Mouse (Mus musculus) ES-Bruce4 (cell line): Measurements from ENCODE around the gene Tlx3. TPM values are rescaled to one million over a fixed set of nuclear protein-coding genes. Genes with fewer than 3 reads are reported as not detected.

ENCODE experiments used
- H3K27ac ChIP-seq: 2 replicates; pipeline ENCODE4 v1.5.1; 2012; ENCODE audit warnings: low read length, inconsistent platforms; ENCODE audit not compliant: insufficient read depth
- H3K27me3 ChIP-seq: 2 replicates; pipeline ENCODE4 v1.6.1; 2012; ENCODE audit warnings: mild to moderate bottlenecking, low read length, inconsistent platforms; ENCODE audit not compliant: control insufficient read depth, poor library complexity, insufficient read depth, severe bottlenecking
- H3K36me3 ChIP-seq: 2 replicates; pipeline ENCODE4 v1.6.1; 2012; ENCODE audit warnings: inconsistent platforms, mild to moderate bottlenecking, low read length, moderate library complexity; ENCODE audit not compliant: control insufficient read depth, poor library complexity, insufficient read depth, severe bottlenecking
- H3K4me1 ChIP-seq: one replicate; pipeline ENCODE4 v1.8.1; 2011; ENCODE audit warnings: low read length; ENCODE audit not compliant: control insufficient read depth, insufficient read depth
- H3K4me3 ChIP-seq: 2 replicates; pipeline ENCODE4 v1.5.1; 2011; ENCODE audit warnings: low read depth, mild to moderate bottlenecking, low read length
- H3K9ac ChIP-seq: 2 replicates; pipeline ENCODE4 v1.6.1; 2012; ENCODE audit warnings: low read depth, mild to moderate bottlenecking, inconsistent platforms; ENCODE audit not compliant: poor library complexity, severe bottlenecking
- H3K9me3 ChIP-seq: replicated peaks from 2 replicates; pipeline ENCODE4 v1.6.1; 2012; ENCODE audit warnings: mild to moderate bottlenecking, low read length, inconsistent platforms; ENCODE audit not compliant: control insufficient read depth, poor library complexity, insufficient read depth, severe bottlenecking
- CTCF ChIP-seq: IDR thresholded peaks from one replicate; pipeline ENCODE4 v1.8.1; 2011; ENCODE audit warnings: low read depth, low read length
- EP300 ChIP-seq: IDR thresholded peaks from 2 replicates; pipeline ENCODE4 v1.6.1; 2011; ENCODE audit warnings: low read depth, low read length; ENCODE audit not compliant: insufficient read depth
- POLR2A ChIP-seq: IDR thresholded peaks from one replicate; pipeline ENCODE4 v1.8.1; 2011; ENCODE audit warnings: low read length; ENCODE audit not compliant: insufficient read depth
- polyA plus RNA-seq: library from polyadenylated mRNA; stranded (reverse); fragments of >200 nt; gene quantifications from 2 replicates; pipeline ENCODE4 v1.2.4, GENCODE M21; 2011; ENCODE audit warnings: low read depth; ENCODE audit not compliant: missing spikeins, insufficient read depth, insufficient read length

Tlx3 gene
- polyA plus RNA-seq, 1 experiment, result not detected

GRCm38 (mm10) chr11:33198351-33199116 is 4.9 kb downstream of the Tlx3 start:
- no peaks in the 10 kb centered on the region for H3K36me3 ChIP-seq
- H3K27ac ChIP-seq, result no peak overlapping the region
- peaks cover 15% of the 10 kb centered on the region for H3K9me3 ChIP-seq
- H3K27me3 ChIP-seq, result peaks cover 57% of the 10 kb centered on the region
- no peaks in the 10 kb centered on the region for H3K4me1 ChIP-seq
- TF ChIP-seq CTCF (no peak), EP300 (no peak), POLR2A (no peak)
- no peak overlapping the region for H3K4me3 ChIP-seq
- no peak overlapping the region for H3K9ac ChIP-seq

- H3K4me1 ChIP-seq, result no peaks in the 10 kb centered on the region
- no peak overlapping the region for H3K27ac ChIP-seq
Observed at GRCm38 (mm10) chr11:33197673-33198072, 5.7 kb downstream of the Tlx3 start.

GRCm38 (mm10) chr11:33197133-33197514 is 6.3 kb downstream of the Tlx3 start:
- Histone ChIP-seq H3K27me3 (peaks cover 44% of the 10 kb centered on the region), H3K36me3 (no peaks in the 10 kb centered on the region), H3K27ac (no peak overlapping the region), H3K9ac (no peak overlapping the region), H3K4me3 (no peak overlapping the region), H3K9me3 (peaks cover 15% of the 10 kb centered on the region), H3K4me1 (no peaks in the 10 kb centered on the region)
- TF ChIP-seq EP300 (no peak), POLR2A (no peak), CTCF (no peak)

More at GRCm38 (mm10) chr11:33197673-33198072, 5.7 kb downstream of the Tlx3 start:
- TF ChIP-seq POLR2A, result no peak
- no peak for TF ChIP-seq EP300
- TF ChIP-seq CTCF, result no peak
- Histone ChIP-seq H3K27me3 (peaks cover 50% of the 10 kb centered on the region), H3K4me3 (no peak overlapping the region), H3K9ac (no peak overlapping the region), H3K9me3 (peaks cover 15% of the 10 kb centered on the region), H3K36me3 (no peaks in the 10 kb centered on the region)

GRCm38 (mm10) chr11:33196447-33197132 is 6.8 kb downstream of the Tlx3 start:
- Histone ChIP-seq H3K9me3 (peaks cover 15% of the 10 kb centered on the region), H3K9ac (no peak overlapping the region), H3K4me3 (no peak overlapping the region), H3K27me3 (peaks cover 40% of the 10 kb centered on the region), H3K36me3 (no peaks in the 10 kb centered on the region), H3K4me1 (no peaks in the 10 kb centered on the region), H3K27ac (no peak overlapping the region)
- TF ChIP-seq POLR2A (no peak), EP300 (no peak), CTCF (no peak)

GRCm38 (mm10) chr11:33195531-33196446 is 7.6 kb downstream of the Tlx3 start:
- no peak overlapping the region for H3K27ac ChIP-seq
- TF ChIP-seq EP300 (no peak), CTCF (no peak), POLR2A (no peak)
- no peak overlapping the region for H3K9ac ChIP-seq
- no peak overlapping the region for H3K4me3 ChIP-seq
- H3K27me3 ChIP-seq, result peaks cover 32% of the 10 kb centered on the region
- H3K4me1 ChIP-seq, result no peaks in the 10 kb centered on the region
- no peaks in the 10 kb centered on the region for H3K36me3 ChIP-seq
- peaks cover 15% of the 10 kb centered on the region for H3K9me3 ChIP-seq
